Mouse (Mus musculus) G1E (cell line): Measurements from ENCODE around the gene Atg101. TPM values are rescaled to one million over a fixed set of nuclear protein-coding genes. Genes with fewer than 3 reads are reported as not detected.

Experiments used
- ATAC-seq: 2 replicates; pipeline ENCODE4 v1.8.0; 2016; ENCODE audit warnings: mild to moderate bottlenecking; ENCODE audit not compliant: insufficient number of reproducible peaks, poor library complexity, low FRiP score, severe bottlenecking; ENCODE audit errors: extremely low read depth
- DNase-seq: peaks from one replicate; pipeline ENCODE4 v3.0.0; 2012; ENCODE audit warnings: low spot score
- H3K27me3 ChIP-seq: 2 replicates; pipeline ENCODE4 v1.6.1; 2012; ENCODE audit warnings: mild to moderate bottlenecking, low read length, inconsistent platforms; ENCODE audit not compliant: insufficient read depth
- H3K36me3 ChIP-seq: replicated peaks from 2 replicates; pipeline ENCODE3; 2012; ENCODE audit warnings: mild to moderate bottlenecking, inconsistent platforms
- H3K4me1 ChIP-seq: 2 replicates; pipeline ENCODE4 v1.6.1; 2012; ENCODE audit warnings: low read depth, low read length, inconsistent platforms, mixed read lengths; ENCODE audit not compliant: insufficient read depth
- H3K4me3 ChIP-seq: 2 replicates; pipeline ENCODE4 v1.5.1; 2012; ENCODE audit warnings: low read depth, mild to moderate bottlenecking, inconsistent platforms, low read length, moderate library complexity, mixed read lengths
- H3K9me3 ChIP-seq: replicated peaks from 2 replicates; pipeline ENCODE4 v1.6.1; 2012; ENCODE audit warnings: inconsistent platforms
- CTCF ChIP-seq: IDR thresholded peaks from 2 replicates; pipeline ENCODE4 v1.5.1; 2012; ENCODE audit warnings: low read depth, low read length, inconsistent platforms, mixed read lengths
- GATA1 ChIP-seq: IDR thresholded peaks from 2 replicates; pipeline ENCODE4 v1.6.1; 2012; ENCODE audit warnings: borderline replicate concordance, low read length, inconsistent platforms, mixed read lengths
- GATA2 ChIP-seq: IDR thresholded peaks from 2 replicates; pipeline ENCODE4 v1.6.1; 2012; ENCODE audit warnings: low read depth, low read length, inconsistent platforms, borderline replicate concordance
- POLR2AphosphoS5 ChIP-seq: IDR thresholded peaks from 2 replicates; pipeline ENCODE4 v1.6.1; 2012; ENCODE audit warnings: low read depth, low read length, inconsistent platforms; ENCODE audit not compliant: insufficient replicate concordance
- TAL1 ChIP-seq: conservative IDR thresholded peaks from 2 replicates; pipeline ENCODE4 v1.6.1; 2012; ENCODE audit warnings: low read depth, low read length, inconsistent platforms, mixed read lengths
- polyA plus RNA-seq: library from polyadenylated mRNA; stranded (reverse); fragments of >175 nt; gene quantifications from 2 replicates; pipeline ENCODE4 v1.2.3, GENCODE M21; 2012
- total RNA-seq, 2 experiments: library from RNA; stranded (forward) in 1 of 2; stranded (reverse) in 1 of 2; fragments of 200-1000 nt in 1 of 2; fragments of >200 nt in 1 of 2; fragmentation: Nextera tagmentation in 1 of 2; gene quantifications; 2 replicates each; pipeline ENCODE4 v1.2.3; 2014 to 2017

The Atg101 gene
- total and polyA plus RNA-seq, 3 experiments, result 5.9 to 42.5 (median 34.6) TPM

DNA sequence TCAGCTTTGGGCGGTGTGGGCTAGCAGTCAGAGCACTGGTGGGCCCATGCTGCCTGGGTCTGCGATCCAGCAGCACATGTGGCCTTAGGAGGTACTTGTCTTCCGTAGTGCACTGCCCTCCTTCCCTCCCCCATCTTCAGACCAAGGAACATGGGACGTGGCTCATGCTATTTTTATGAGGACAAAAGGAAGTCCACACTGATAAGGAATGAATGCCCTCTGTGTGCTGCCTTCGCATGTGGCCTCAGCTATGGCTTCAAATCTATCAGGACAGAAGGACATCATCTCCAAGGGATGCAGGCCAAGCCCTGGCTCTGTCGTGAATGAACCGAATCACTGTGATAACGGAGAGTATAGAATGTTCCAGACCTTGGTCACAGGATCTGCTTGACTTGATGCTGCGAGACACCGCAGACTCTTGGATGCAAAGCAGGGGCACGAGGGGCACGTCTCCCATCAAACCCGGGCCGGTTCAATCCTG, 15.4 kb downstream of the Atg101 start:
- ATAC-seq, result no peak

DNA sequence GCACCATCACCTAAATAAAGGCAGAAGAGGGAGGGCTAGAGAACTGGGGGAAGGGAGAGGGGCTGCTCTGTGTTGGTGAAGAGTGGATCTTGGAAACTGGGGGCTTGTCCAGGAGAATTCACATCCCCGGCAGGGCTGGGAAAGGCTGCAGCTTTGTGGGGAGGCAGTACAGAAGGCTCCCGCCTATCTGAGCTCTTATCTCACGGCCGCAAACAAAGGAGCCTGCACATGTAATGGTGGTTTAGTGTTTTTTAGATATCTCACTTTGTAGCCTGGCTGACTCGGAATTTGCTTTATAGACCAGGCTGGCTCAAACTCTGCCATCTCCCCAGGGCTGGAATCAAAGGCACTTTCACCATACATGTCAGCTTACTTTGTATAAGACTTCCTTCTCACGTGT, 16.1 kb downstream of the Atg101 start:
- TF ChIP-seq TAL1 (no peak), GATA2 (no peak), POLR2AphosphoS5 (no peak), GATA1 (no peak), CTCF (no peak)
- H3K9me3 ChIP-seq, result peaks cover 32% of the 10 kb centered on the region
- DNase-seq (no peak), ATAC-seq (no peak)
- H3K36me3 ChIP-seq, result no peaks in the 10 kb centered on the region
- H3K4me1 ChIP-seq, result no peaks in the 10 kb centered on the region
- H3K27me3 ChIP-seq, result no peaks in the 10 kb centered on the region; the same call in 1 of the 2 replicates
- H3K4me3 ChIP-seq, result no peak overlapping the region

More for the DNA sequence above, 15.4 kb downstream of the Atg101 start:
- Histone ChIP-seq H3K27me3 (no peaks in the 10 kb centered on the region; the same call in 1 of the 2 replicates), H3K9me3 (peaks cover 32% of the 10 kb centered on the region), H3K4me1 (no peaks in the 10 kb centered on the region), H3K4me3 (no peak overlapping the region), H3K36me3 (no peaks in the 10 kb centered on the region)
- TF ChIP-seq POLR2AphosphoS5, result no peak
- no peak for TF ChIP-seq TAL1
- no peak for DNase-seq

DNA sequence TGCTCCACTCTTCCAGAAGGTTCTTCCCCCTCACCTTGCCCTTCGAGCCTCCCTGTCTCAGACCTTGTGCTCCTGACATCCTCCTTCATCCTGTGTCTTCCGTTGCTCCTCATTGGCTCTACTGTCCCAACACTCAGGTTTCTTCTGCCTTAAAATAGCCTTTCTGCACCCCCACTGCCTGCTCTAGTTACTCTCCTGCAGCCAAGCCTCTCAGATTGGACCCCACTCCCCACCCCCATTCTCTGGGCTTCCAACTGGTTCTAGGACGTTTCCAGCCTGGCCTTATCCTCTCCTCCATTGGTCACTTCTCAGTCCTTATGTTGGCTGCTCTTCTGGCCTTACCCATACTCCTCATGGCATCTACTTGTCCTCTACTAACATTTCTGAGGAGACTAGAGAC, 18.1 kb downstream of the Atg101 start:
- TF ChIP-seq GATA1, result no peak
- TF ChIP-seq POLR2AphosphoS5, result no peak
- TF ChIP-seq GATA2, result no peak
- TF ChIP-seq TAL1, result no peak
- TF ChIP-seq CTCF, result no peak
- H3K4me1 ChIP-seq, result no peaks in the 10 kb centered on the region
- peaks cover 3% of the 10 kb centered on the region for H3K27me3 ChIP-seq
- ATAC-seq (no peak), DNase-seq (no peak)
- H3K36me3 ChIP-seq, result no peaks in the 10 kb centered on the region
- H3K9me3 ChIP-seq, result peaks cover 31% of the 10 kb centered on the region
- H3K4me3 ChIP-seq, result no peak overlapping the region

DNA sequence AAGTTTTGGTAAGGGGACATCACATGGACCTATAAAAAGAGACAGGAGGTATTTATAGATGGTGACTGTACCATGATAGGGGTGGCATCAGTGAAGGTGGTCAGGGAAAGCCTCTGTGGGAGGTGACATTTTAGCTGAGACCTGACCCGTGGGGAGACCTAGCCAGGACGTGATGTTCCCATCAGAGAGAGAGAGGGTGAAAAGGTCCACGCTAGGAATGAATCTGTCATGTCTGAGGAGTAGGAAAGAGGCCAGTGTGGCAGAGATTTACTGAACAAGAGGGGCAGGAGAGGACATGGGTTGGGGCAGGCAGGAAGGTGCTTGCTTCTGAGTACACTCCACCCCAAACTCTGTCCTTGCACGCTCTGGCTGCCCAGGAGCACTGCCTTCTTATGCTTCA, 19.8 kb downstream of the Atg101 start:
- Histone ChIP-seq H3K36me3 (no peaks in the 10 kb centered on the region), H3K4me3 (no peak overlapping the region), H3K27me3 (peaks cover 3% of the 10 kb centered on the region), H3K9me3 (peaks cover 29% of the 10 kb centered on the region), H3K4me1 (no peaks in the 10 kb centered on the region)
- DNase-seq (no peak), ATAC-seq (no peak)
- TF ChIP-seq POLR2AphosphoS5 (no peak), GATA2 (no peak), GATA1 (no peak), CTCF (no peak), TAL1 (no peak)

DNA sequence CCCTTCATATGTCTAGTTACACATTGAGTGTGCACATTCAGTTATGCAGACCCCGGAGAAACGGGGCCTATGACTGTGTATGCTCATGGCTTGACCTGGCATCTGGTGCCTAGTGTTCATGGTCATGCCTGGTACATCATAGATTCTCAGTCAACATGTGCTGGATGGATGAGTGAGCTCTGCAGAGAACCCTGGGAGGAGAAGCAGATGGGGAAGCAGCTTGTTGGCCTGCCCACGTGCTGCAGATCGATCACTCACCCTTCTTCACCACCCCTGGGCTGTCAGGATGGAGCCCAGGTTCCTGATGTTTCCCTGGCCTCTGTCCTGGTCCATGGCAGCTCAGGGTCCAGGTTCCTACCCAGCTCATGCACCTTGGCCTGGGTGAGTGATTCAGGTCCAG, 22.4 kb downstream of the Atg101 start:
- ATAC-seq (no peak), DNase-seq (no peak)
- Histone ChIP-seq H3K4me3 (no peak overlapping the region), H3K27me3 (peaks cover 3% of the 10 kb centered on the region; the same call in 1 of the 2 replicates), H3K9me3 (peaks cover 22% of the 10 kb centered on the region), H3K36me3 (no peaks in the 10 kb centered on the region), H3K4me1 (no peaks in the 10 kb centered on the region)
- TF ChIP-seq GATA1 (no peak), TAL1 (no peak), GATA2 (no peak), POLR2AphosphoS5 (no peak), CTCF (no peak)

DNA sequence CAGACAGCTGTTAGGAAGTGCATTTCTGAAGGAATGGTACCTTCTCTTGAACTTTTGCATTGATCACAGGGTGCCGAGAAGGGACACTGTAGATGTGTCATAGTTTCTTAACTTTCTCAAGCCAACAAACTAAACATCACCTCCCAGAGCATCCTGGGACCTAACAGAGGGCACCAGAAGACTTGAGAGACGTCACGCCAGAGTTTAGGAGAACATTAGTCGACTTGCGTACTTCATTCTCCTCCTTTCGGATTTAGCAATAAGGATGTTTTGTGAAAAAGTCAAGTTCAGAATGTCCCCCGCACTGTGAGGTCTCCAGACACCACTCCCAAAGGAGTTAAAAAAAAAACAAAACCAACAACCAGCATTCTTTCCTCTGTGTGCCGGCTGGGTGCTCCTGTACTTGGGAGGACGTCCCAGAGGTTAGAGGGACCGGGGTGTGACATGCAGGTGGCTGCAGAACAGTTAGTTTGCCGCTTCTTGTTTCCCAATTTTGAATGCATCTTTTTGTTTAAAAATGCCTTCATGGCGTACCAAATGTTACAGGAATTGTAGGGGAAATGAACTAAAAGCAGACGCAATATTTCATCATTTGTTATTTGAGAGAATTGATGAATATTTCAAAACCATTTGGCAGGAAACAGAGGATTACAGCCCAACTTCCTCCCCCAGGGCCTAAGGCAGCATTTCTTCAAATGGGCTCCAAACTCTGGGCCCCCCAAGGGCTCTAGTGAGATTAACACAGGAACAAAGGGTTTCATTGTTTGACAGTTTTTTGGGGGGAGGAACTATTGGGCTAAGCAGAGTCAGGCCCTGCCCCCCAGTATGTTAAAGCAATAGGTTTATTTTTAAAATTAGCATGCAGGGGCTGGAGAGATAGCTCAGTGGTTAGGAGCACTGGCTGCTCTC, 24.6 kb downstream of the Atg101 start:
- no peaks in the 10 kb centered on the region for H3K36me3 ChIP-seq
- H3K9me3 ChIP-seq, result peaks cover 19% of the 10 kb centered on the region
- ATAC-seq, result no peak
- peaks cover 3% of the 10 kb centered on the region; the same call in 1 of the 2 replicates for H3K27me3 ChIP-seq
- no peak overlapping the region for H3K4me3 ChIP-seq
- H3K4me1 ChIP-seq, result no peaks in the 10 kb centered on the region
- TF ChIP-seq POLR2AphosphoS5 (no peak), GATA2 (no peak), GATA1 (no peak), TAL1 (no peak), CTCF (no peak)
- no peak for DNase-seq

DNA sequence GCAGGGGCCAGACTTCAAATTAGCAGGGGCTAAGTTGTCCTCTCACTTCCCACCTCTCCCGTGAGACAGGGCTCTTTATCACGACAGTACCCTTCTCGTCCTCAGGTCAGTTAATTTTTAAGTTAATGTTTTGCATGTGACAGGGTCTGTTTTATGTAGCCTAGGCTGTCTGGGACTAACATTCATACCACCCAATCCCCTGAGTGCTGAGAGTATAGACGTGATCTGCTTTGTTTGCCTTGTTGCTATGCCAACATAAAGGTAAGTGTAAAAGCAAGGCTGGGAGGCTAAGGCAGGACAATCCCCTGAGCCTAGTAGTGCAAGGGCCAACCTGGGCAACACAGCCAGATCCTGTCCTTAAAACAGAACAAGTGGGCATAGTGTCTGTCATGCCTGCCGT, 25.4 kb downstream of the Atg101 start:
- TF ChIP-seq GATA1, result no peak
- no peak for TF ChIP-seq CTCF
- TF ChIP-seq POLR2AphosphoS5, result no peak
- TF ChIP-seq GATA2, result no peak
- TF ChIP-seq TAL1, result no peak
- no peak for ATAC-seq
- Histone ChIP-seq H3K9me3 (peaks cover 14% of the 10 kb centered on the region), H3K27me3 (peaks cover 3% of the 10 kb centered on the region; the same call in 1 of the 2 replicates), H3K4me3 (no peak overlapping the region), H3K4me1 (no peaks in the 10 kb centered on the region), H3K36me3 (no peaks in the 10 kb centered on the region)
- no peak for DNase-seq
